Comparison of ENCODE assay signal across 8 mouse cellular contexts in genomic region chr5:93282446-93283107, GRCm38 (mm10). TPM values are rescaled to one million over a fixed set of nuclear protein-coding genes. Genes with fewer than 3 reads are reported as not detected.
DNase-seq lines count a peak whose midpoint lies in the region; ATAC-seq and TF ChIP-seq lines count a peak whose summit lies in the region.

No protein-coding gene starts in this region.

- peak; percentile 82 for ATAC-seq in kidney, postnatal 0 days (replicated peaks; ENCODE audit: low FRiP score, low read depth)
- no peak for ATAC-seq in liver, postnatal 0 days

- no peak for TF ChIP-seq EP300 in liver, postnatal 0 days (IDR thresholded peaks at IDR 0.05; ENCODE audit: low read depth)

- peaks cover 5% of the 10 kb centered on the region; the same call in 1 of the 2 replicates for H3K4me1 ChIP-seq in heart, embryonic 10.5 days
- H3K4me1 ChIP-seq in kidney, postnatal 0 days (replicated peaks; ENCODE audit: insufficient read depth, low read length): no peaks in the 10 kb centered on the region
- H3K4me1 ChIP-seq in liver, postnatal 0 days (ENCODE audit: insufficient read depth): no peaks in the 10 kb centered on the region

- 71% methylated on average over 14 of the region's 14 CpGs for WGBS in heart, embryonic 10.5 days
- 61% methylated on average over 14 of the region's 14 CpGs for WGBS in kidney, postnatal 0 days
- WGBS in liver, postnatal 0 days (ENCODE audit: insufficient replicate concordance): 69% methylated on average over 14 of the region's 14 CpGs

- intact Hi-C loops in gastrocnemius, postnatal 14 days (cut with DNase I; ENCODE audit: low total_unique reads): no loop called here

- DNase-seq in heart, adult 11 months: peak; percentile 99
- no peak for DNase-seq in heart, embryonic 10.5 days (ENCODE audit: low spot score)
- DNase-seq in gastrocnemius, postnatal 14 days: peak; percentile 57
- peak; percentile 68 for DNase-seq in kidney, postnatal 0 days (ENCODE audit: low spot score)
- DNase-seq in ovary, postnatal 14 days (ENCODE audit: low spot score): peak; percentile 27
- DNase-seq in spleen, postnatal 36 days (ENCODE audit: low spot score in 2 of 2): no peak
- DNase-seq in left cerebral cortex, adult 9 months (ENCODE audit: low spot score in 2 of 2): no peak
- no peak for DNase-seq in liver, postnatal 0 days

- no peak overlapping the region for H3K27ac ChIP-seq in heart, embryonic 10.5 days
- H3K27ac ChIP-seq in kidney, postnatal 0 days: no peak overlapping the region
- H3K27ac ChIP-seq in liver, postnatal 0 days (ENCODE audit: low read depth): no peak overlapping the region

- no peak overlapping the region for H3K4me2 ChIP-seq in kidney, postnatal 0 days (ENCODE audit: low read length)
- H3K4me2 ChIP-seq in liver, postnatal 0 days (ENCODE audit: low read depth, low read length): no peak overlapping the region

- no peaks in the 10 kb centered on the region for H3K9me3 ChIP-seq in heart, embryonic 10.5 days
- no peaks in the 10 kb centered on the region for H3K9me3 ChIP-seq in kidney, postnatal 0 days (replicated peaks; ENCODE audit: low read length)
- no peaks in the 10 kb centered on the region for H3K9me3 ChIP-seq in liver, postnatal 0 days (ENCODE audit: low read length)

- TF ChIP-seq CTCF in kidney, postnatal 0 days (IDR thresholded peaks at IDR 0.05; ENCODE audit: low read depth): no peak
- no peak for TF ChIP-seq CTCF in liver, postnatal 0 days (IDR thresholded peaks at IDR 0.05; ENCODE audit: low read depth)

- no peak overlapping the region for H3K4me3 ChIP-seq in heart, embryonic 10.5 days
- H3K4me3 ChIP-seq in kidney, postnatal 0 days (replicated peaks; ENCODE audit: low read depth, low read length): no peak overlapping the region
- no peak overlapping the region for H3K4me3 ChIP-seq in liver, postnatal 0 days (ENCODE audit: low read depth, low read length)

- peaks cover 4% of the 10 kb centered on the region; the same call in 1 of the 2 replicates for H3K36me3 ChIP-seq in heart, embryonic 10.5 days
- 0 out of 2 replicates have a peak, but pooled peaks cover 2% of the 10 kb centered on the region for H3K36me3 ChIP-seq in kidney, postnatal 0 days (ENCODE audit: insufficient read depth, low read length)
- peaks cover 5% of the 10 kb centered on the region; the same call in 1 of the 2 replicates for H3K36me3 ChIP-seq in liver, postnatal 0 days (replicated peaks; ENCODE audit: insufficient read depth, low read length)

- H3K9ac ChIP-seq in kidney, postnatal 0 days (ENCODE audit: low read depth, low read length): no peak overlapping the region
- no peak overlapping the region for H3K9ac ChIP-seq in liver, postnatal 0 days (replicated peaks)

- H3K27me3 ChIP-seq in heart, embryonic 10.5 days (ENCODE audit: insufficient read depth, poor library complexity, severe bottlenecking): no peaks in the 10 kb centered on the region
- H3K27me3 ChIP-seq in kidney, postnatal 0 days (ENCODE audit: insufficient read depth, low read length): no peaks in the 10 kb centered on the region
- H3K27me3 ChIP-seq in liver, postnatal 0 days (ENCODE audit: insufficient read depth, low read length): no peaks in the 10 kb centered on the region

RNA-seq across cellular contexts. Expression of gene Ccng2, which starts 15.5 kb away (rescaled TPM):
- 30.2 and 38.3 TPM in 2 replicates for polyA plus RNA-seq in heart, embryonic 10.5 days (2016; fragmentation: Nextera tagmentation; extraction: Ambion mirVana)
- total RNA-seq in gastrocnemius, postnatal 14 days (2021): 10 to 100 TPM in 1 of 2 experiments, 1 to 10 TPM in 1; 9.6 to 16.6 TPM
- polyA plus RNA-seq in kidney, postnatal 0 days (2015; fragmentation: Nextera tagmentation; extraction: Ambion mirVana): 44.7 and 49.1 TPM in 2 replicates
- 12.5 and 13.3 TPM in 2 replicates for polyA plus RNA-seq in liver, postnatal 0 days (2015; fragmentation: Nextera tagmentation; extraction: Ambion mirVana)

Comparison
In these comparisons a context has a peak if more than half of its experiments do, and no peak if none do; other contexts are left out.
1. DNase-seq: peak in heart, adult 11 months (single experiment), gastrocnemius, postnatal 14 days (single experiment), kidney, postnatal 0 days (single experiment) and ovary, postnatal 14 days (single experiment); none in heart, embryonic 10.5 days (single experiment), spleen, postnatal 36 days (0 of 2), left cerebral cortex, adult 9 months (0 of 2) and liver, postnatal 0 days (single experiment).